Mouse (Mus musculus): ENCODE results near the gene Pdf.
A peak's percentile ranks its signal among the peaks of the same experiment; 100 is the strongest.

Gene Pdf

DNA sequence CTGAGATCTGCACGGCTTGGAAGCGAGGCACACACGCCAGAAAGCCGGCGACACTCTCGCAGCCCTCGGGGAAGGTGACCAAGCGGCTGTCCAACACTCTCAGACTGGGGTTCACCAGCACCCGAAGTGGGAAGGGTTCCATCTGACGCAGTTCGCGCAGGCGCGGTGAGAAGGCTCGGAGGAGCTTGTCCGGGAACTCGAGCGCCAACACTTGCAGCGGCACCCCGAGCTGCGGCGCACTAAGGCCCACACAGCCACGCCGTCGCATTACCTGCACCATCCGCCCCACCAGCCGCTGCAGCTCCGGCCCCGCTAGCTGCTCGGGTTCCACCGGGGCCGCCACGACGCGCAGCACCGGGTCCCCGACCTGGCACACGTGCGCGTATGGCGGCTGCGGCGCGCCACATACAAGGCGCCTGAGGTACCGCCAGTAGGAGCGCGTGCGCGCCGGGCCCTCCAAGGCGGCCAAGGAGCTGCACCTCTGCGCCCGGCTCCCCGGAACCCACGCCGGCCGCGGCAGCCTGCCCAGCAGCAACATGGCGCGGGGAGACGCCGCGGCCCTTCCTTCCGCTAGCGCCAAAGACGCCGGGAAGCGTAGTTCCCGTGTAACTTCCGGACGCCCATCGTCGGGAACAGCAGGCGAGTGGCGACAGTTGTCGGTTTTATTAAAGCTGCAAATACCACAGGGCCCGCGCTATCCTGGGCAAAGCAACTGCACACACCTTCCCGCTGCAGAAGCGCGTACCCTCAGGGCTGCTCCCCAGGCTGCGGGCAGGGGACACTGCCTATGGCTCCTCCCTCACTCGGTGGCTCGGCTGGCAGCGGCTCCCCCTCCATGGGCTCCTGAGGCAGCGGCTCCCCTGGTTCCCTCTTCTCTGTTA, at the start of gene Pdf:
Gene Pdf, minus strand, starts transcription at position 554 of the 881 bp plus-strand sequence.
- peak; percentile 92 for DNase-seq (ENCODE audit: low read depth, low spot score)

- peak; percentile 96 for DNase-seq (ENCODE audit: low read depth, low spot score)
Measured at GRCm38 (mm10) chr8:107096366-107097036, 48.1 kb upstream of the Pdf start, which contains the start of gene Terf2. Gene Terf2 (minus strand): TSS chr8:107096547.

- peak; percentile 71 for DNase-seq (ENCODE audit: low read depth, low spot score)
Measured at GRCm38 (mm10) chr8:107095717-107096365, 47.4 kb upstream of the Pdf start.

DNA sequence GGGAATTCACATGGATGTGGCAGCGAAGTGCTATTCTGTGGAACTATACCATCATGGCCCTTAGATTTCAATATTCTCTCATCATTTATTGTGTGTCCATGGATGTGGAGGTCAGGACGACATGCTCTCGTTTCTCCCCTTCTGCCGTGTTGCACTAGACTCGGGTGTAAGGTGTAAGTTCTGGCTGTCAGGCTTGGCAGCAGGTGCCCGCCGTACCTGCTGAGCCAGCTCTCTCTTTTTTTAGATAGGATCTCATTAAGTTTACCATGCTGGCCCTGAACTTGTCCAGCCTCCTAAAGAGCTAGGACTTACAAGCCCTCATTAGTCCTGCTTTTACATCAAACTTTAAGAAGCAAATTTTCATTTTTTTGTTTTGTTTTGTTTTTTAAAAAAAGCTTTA, 42.1 kb upstream of the Pdf start:
- DNase-seq (ENCODE audit: low read depth, low spot score) = no peak

- DNase-seq (ENCODE audit: low read depth, low spot score) = no peak
Measured at GRCm38 (mm10) chr8:107088526-107089063, 40.2 kb upstream of the Pdf start.

DNA sequence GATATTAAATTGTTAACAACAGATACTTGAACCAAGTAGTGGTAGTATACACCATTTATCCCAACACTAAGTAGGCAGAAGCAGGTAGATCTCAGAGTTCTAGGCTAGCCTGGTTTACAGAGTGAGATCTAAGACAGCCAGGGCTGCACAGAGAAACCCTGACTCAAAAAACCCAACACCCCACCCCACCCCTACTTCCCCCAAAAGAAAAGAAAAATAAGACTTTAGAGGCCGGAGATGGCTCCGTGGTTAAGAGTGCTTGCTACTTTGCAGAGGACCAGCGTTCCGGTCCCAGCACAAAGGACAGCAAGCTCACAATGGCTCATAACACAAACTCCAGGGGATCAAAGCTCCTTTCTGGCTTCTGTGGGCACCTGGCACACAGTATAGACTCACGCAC, 37.6 kb upstream of the Pdf start:
- no peak for DNase-seq (ENCODE audit: low read depth, low spot score)

DNA sequence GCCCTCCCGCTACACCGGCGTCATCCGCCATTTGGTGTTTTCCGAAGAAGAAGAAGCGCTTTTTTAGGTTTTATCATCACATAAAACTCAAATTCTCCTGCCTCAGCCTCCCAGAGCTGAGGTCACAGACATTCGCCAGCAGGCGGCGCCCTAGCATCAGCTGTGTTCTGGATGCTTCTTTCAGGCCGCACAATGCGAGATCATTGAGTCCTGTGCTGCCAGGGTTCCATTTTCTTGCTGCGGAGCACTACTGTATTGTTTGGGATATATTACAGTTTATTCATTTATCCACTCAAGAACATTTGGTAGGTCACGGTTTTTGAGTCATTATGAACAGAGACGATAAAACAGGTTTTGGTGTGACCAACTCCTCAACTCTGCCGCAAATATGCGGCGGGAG, 36.9 kb upstream of the Pdf start:
- peak; percentile 39 for DNase-seq (ENCODE audit: low read depth, low spot score)

DNA sequence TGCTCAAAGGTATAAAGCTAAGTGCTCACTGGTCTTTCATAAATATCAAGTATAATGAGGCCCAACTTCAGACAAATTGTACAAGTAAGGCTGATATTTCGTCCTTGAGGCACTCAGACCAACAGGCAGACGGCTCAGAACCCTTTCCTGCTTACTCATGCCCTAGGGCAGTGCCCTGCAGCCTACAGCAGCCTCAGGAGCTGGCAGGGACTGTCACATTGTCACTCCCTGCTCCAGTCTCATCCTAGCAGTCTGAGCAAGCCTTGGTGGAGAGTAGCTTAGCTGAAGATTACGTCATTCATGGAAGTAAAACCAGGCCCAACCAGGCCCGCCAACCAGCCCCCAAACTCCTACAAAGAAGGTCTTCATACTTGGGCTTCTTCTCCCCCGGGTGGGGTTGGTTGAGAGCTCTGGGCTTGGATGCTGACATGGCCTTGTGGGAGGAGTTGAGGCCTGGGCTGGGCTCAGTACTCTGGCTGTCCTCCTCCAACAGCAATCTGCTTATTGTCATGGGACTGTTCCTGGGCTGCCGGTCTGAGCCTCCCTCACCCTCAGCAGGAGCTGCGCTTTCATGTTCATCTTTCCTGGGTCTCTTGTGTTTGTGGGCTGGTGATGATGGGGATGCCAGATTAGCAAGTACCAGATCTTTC, 27.9 kb upstream of the Pdf start:
- no peak for DNase-seq (ENCODE audit: low read depth, low spot score)

- no peak for DNase-seq (ENCODE audit: low read depth, low spot score)
Measured at GRCm38 (mm10) chr8:107074128-107074527, 25.7 kb upstream of the Pdf start.

DNA sequence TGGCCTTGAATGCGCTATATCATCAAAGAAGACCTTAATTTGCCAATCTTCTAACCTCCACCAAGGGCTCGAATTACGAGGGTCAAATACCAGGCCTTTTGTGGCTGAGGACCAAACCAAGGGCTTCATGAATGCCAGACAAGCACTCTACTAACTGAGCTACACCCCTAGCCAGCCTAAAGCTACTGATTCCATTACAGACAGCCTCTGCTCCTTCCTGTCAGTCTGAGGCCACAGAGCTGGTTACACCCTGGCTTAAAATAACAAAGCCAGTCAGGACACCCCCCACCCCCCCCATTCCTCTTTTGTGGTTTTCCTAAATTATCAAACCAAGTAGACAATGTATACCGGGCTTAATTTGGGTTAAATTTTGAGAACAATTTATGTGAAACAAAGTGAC, 25.3 kb upstream of the Pdf start:
- no peak for DNase-seq (ENCODE audit: low read depth, low spot score)

DNA sequence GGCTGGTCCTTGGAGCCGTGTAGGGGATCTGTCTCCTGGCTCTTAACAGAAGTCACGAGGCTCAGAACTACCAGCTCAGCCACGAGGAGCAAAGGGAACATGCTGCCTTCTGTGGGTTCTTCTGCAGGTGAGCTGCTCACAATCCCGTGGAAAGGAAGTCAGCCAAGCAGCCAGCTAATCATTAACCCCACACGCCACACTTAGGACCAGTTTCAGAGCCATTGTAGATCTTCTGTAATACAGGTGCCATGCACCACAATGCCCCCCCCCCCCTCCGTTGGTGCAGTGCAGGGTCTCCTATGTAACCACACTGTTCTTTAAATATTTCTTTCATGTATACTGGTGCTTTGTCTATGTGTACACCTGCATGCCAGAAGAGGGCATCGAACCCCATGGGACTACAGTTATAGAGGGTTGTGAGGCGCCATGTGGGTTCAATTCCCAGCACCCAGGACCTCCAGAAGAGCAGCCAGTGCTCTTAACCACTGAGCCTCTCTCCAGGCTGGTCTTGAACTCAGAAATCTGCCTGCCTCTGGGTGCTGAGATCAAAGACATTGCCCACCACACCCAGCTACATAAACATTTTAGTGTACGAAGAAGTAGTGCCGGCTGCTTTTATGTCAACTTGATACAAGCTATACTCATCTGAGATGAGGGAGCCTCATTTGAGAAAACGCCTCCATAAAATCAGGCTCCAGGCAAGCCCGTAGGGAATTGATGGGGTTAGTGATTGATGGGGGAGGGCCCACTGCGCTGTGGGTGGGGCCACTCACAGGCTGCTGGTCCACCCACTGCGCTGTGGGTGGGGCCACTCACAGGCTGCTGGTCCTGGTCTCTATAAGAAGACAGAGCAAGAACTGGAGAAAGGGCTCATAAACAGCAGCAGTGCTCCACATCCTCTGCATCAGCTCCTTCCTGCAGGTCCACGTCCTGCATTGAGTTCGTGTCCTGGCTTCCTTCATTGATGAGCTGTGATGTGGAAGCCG, 17.4 kb upstream of the Pdf start, which contains the start of gene Tmed6:
Gene Tmed6, minus strand, starts transcription at position 134 of the 986 bp plus-strand sequence.
- DNase-seq (ENCODE audit: low read depth, low spot score) = peak; percentile 91

- peak; percentile 84 for DNase-seq (ENCODE audit: low read depth, low spot score)
Measured at GRCm38 (mm10) chr8:107062613-107063012, 14.2 kb upstream of the Pdf start.

DNA sequence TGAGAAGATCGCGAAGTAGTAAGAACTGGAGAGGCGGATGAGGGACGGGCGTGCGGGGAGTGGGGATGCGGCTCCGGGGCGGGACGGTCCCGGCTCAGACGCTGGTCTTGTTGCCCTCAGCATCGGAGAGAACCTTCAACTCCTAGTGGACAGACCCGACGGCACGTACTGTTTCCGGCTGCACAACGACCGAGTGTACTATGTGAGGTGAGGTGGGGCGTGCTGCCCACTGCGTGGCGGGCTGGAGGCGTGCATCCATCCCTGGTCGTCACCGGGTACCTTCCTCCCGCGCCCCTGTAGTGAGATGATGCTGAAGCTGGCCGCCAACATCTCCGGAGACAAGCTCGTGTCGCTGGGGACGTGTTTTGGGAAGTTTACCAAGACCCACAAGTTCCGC, 8.6 kb upstream of the Pdf start:
- no peak for DNase-seq (ENCODE audit: low read depth, low spot score)

GRCm38 (mm10) chr8:107056076-107056972, 7.9 kb upstream of the Pdf start, which contains the start of the genes Cog8 and Nip7:
Gene Cog8 (minus strand): TSS chr8:107056689.
Gene Nip7 (plus strand): TSS chr8:107056877.
- peak; percentile 98 for DNase-seq (ENCODE audit: low read depth, low spot score)

DNA sequence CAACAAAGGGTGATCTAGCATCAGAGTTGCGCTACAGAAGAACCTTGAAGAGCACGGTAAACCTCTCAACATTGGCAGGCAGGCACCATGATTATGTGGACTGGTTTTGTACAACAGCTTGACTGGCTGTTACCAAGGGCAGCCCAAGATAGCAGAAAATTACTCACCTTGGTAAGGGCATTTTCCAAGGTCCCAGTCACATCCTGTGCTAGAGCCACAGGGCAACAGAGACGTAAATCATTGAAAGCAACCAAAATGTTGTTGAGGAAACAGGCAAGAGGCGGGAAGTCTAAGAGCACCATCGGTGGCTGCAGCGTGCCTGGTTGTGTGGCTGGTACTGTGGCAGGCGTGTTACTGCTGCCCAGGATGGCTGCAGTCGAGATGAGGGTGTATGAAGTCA, 3.6 kb upstream of the Pdf start:
- DNase-seq (ENCODE audit: low read depth, low spot score) = no peak

GRCm38 (mm10) chr8:107049480-107049879, 1.1 kb upstream of the Pdf start:
- peak; percentile 46 for DNase-seq (ENCODE audit: low read depth, low spot score)

DNA sequence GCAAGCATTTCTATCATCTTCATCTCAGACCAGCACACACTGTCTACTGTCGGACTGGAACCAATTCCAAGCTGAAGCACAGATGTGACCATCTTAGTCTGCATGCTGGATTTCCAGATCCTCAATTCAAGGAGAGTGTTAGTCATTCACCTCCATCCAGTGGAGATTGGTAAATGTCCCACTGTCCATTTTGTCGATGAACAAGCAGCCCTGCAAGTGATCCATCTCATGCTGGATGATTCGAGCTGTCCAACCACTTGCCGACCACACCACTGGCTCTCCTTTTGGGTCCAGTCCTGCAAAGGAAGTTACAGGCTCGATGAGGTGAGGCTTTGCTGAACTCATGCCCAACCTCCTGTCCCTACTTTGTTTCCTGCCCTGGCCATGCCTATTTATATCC, 1.4 kb downstream of the Pdf start:
- DNase-seq (ENCODE audit: low read depth, low spot score) = no peak

DNA sequence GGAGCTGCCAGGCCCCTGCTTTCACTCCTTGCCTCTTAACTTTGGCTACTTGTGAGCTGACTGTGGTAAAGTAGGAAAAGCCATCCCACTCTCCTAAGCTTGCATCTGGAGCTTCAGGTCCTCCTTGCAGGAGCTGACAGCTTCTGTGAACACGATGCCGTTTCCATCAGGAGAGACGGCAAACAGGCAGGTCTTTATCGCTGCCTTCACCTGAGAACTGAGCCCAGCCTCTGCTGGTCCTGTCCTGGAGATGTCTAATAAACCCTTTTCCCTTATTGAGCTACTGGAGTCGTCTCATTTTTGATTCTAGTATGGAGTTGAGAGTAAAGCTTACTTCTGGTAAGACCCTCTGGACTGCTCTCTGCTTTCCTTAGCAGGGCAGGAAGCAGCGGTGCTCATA, 2.9 kb downstream of the Pdf start:
- no peak for DNase-seq (ENCODE audit: low read depth, low spot score)

DNA sequence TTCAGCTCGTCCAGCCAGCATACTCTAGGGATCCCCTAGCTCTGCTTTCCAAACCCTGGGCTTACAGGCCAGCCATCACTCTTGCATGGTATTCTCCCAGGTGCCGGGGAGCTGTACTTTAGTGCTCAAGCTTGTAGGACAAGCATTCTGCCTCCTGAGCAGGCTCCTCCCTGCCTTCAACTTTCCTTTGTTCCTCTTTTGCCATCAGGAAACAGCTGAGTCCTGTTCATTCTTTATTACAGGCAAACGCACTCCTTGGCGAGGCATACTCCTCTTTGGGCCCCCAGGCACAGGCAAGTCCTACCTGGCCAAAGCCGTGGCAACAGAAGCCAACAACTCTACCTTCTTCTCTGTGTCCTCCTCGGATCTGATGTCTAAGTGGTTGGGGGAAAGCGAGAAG, 7.8 kb downstream of the Pdf start:
- no peak for DNase-seq (ENCODE audit: low read depth, low spot score)
